Mouse (Mus musculus): ENCODE results near the gene Nup205.

DNA sequence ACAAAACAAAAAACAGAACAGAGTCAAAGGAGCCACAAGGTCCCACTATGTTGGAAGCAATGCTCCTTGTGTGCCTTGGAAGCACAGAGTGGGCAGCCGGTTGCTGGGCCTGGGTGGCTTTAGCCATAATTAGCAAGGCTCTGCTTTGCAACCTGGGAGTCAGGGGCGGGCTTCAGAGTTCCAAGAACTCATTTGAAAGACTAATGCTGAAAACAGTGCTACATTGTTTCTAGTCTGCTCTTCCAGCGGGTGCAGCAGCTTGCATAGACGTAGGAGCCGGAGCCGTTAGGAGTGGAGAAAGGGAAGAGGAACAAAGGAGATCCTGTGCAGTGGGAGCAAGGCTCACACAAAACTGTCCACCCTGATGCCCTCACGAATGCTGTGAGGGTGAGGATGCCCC is 111.7 kb downstream of the Nup205 start:
- TF ChIP-seq CTCF (IDR thresholded peaks at IDR 0.05) (no peak), EP300 (IDR thresholded peaks at IDR 0.05) (no peak)

Measured in lung, postnatal 0 days (tissue).